Comparison of ENCODE assay signal across 32 mouse cellular contexts in the genomic region with DNA sequence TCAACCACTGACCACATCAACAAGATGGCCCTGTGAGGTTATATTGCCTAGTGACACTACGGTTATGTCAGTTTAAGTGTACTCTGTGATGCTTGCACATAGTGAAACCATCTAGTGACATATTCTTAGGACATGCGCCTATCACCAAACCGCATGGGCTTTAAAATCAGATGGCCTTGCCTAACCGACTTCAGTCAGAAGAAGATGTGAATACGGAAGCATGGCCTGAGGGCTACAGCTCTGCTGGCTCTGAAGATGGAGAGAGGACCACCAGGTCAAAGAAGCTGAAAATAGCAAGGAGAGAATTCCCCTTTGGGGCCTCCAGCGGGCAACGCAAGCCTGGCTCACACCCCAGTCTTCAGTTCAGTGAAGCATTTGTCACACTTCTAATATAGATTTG. TPM values are rescaled to one million over a fixed set of nuclear protein-coding genes. Genes with fewer than 3 reads are reported as not detected.
"Had no signal": no experiment of that assay in that cellular context is flagged by ENCODE, and none has a peak within 500 bp of the region (broad histone marks: within the 10 kb centered on the region; RNA-seq: fewer than 3 reads in every experiment).

No protein-coding gene starts in this region.

- H3K27me3 ChIP-seq: limb, embryonic 13.5 days; limb, embryonic 15.5 days; liver, embryonic 12.5 days; liver, embryonic 13.5 days; liver, embryonic 15.5 days; lung, embryonic 15.5 days; midbrain, embryonic 15.5 days; neural tube, embryonic 12.5 days had no signal

- H3K36me3 ChIP-seq: limb, embryonic 10.5 days; limb, embryonic 12.5 days; limb, embryonic 13.5 days; limb, embryonic 15.5 days; liver, embryonic 12.5 days; liver, embryonic 13.5 days; liver, embryonic 15.5 days; lung, embryonic 15.5 days; midbrain, embryonic 10.5 days; midbrain, embryonic 12.5 days; midbrain, embryonic 15.5 days; neural tube, embryonic 12.5 days had no signal

- H3K4me1 ChIP-seq: limb, embryonic 15.5 days; liver, embryonic 12.5 days; liver, embryonic 15.5 days; megakaryocyte, embryonic 14.5 days; midbrain, embryonic 10.5 days; midbrain, embryonic 12.5 days had no signal

- H3K4me2 ChIP-seq: limb, embryonic 12.5 days; limb, embryonic 13.5 days; limb, embryonic 15.5 days; liver, embryonic 11.5 days; liver, embryonic 12.5 days; liver, embryonic 13.5 days; liver, embryonic 15.5 days; lung, embryonic 14.5 days; lung, embryonic 15.5 days; midbrain, embryonic 11.5 days; midbrain, embryonic 12.5 days; midbrain, embryonic 13.5 days; midbrain, embryonic 15.5 days; neural tube, embryonic 12.5 days had no signal

- H3K9me3 ChIP-seq: limb, embryonic 10.5 days; limb, embryonic 12.5 days; limb, embryonic 13.5 days; limb, embryonic 15.5 days; liver, embryonic 12.5 days; liver, embryonic 13.5 days; liver, embryonic 15.5 days; lung, embryonic 15.5 days; megakaryocyte, embryonic 14.5 days; midbrain, embryonic 10.5 days; midbrain, embryonic 12.5 days; midbrain, embryonic 13.5 days; midbrain, embryonic 15.5 days; neural tube, embryonic 12.5 days had no signal

- H3K9ac ChIP-seq: limb, embryonic 12.5 days; limb, embryonic 13.5 days; limb, embryonic 15.5 days; liver, embryonic 12.5 days; liver, embryonic 13.5 days; liver, embryonic 14.5 days; liver, embryonic 15.5 days; liver, postnatal 0 days; lung, embryonic 14.5 days; lung, embryonic 15.5 days; midbrain, embryonic 12.5 days; midbrain, embryonic 13.5 days; midbrain, embryonic 15.5 days; neural tube, embryonic 12.5 days had no signal

- H3K27ac ChIP-seq: limb, embryonic 10.5 days; limb, embryonic 12.5 days; limb, embryonic 13.5 days; limb, embryonic 15.5 days; liver, embryonic 12.5 days; liver, embryonic 13.5 days; liver, embryonic 14.5 days; liver, embryonic 15.5 days; lung, embryonic 15.5 days; macrophage; midbrain, embryonic 10.5 days; midbrain, embryonic 12.5 days; midbrain, embryonic 13.5 days; midbrain, embryonic 15.5 days; neural tube, embryonic 12.5 days had no signal

- ATAC-seq: liver, embryonic 12.5 days; liver, postnatal 0 days; midbrain, embryonic 13.5 days; midbrain, embryonic 15.5 days; midbrain, embryonic 16.5 days had no signal

- DNase-seq: left cerebral cortex, postnatal 4 days; liver; liver, embryonic 13.5 days; liver, postnatal 0 days; lung, adult 18-20 months; lung, adult 2 months; lung, postnatal 10 days; lung, postnatal 14 days; lung, postnatal 36 days; lung, postnatal 4 days; midbrain, embryonic 14.5 days had no signal

- H3K4me3 ChIP-seq: limb, embryonic 10.5 days; limb, embryonic 12.5 days; limb, embryonic 13.5 days; limb, embryonic 15.5 days; liver, embryonic 12.5 days; liver, embryonic 13.5 days; liver, embryonic 15.5 days; lung, embryonic 15.5 days; megakaryocyte, embryonic 14.5 days; midbrain, embryonic 10.5 days; midbrain, embryonic 12.5 days; midbrain, embryonic 13.5 days; midbrain, embryonic 15.5 days; myocyte; neural tube, embryonic 12.5 days had no signal

RNA-seq across cellular contexts. Expression of a gene that starts 6.1 kb away (rescaled TPM):
- total RNA-seq: monocyte, adult 5-6 weeks had no signal
